Mouse (Mus musculus) midbrain, embryonic 16.5 days (tissue): Measurements from ENCODE around the gene Sparc. TPM values are rescaled to one million over a fixed set of nuclear protein-coding genes. Genes with fewer than 3 reads are reported as not detected.

Experiments used
- ATAC-seq: fragments of 200-750 bp; cut with Nextera tagmentation; 2 replicates; pipeline ENCODE4 v1.8.0; 2017; ENCODE audit warnings: moderate TSS enrichment
- H3K27ac ChIP-seq: fragments of 300-500 bp; sonication (generic); 2 replicates; pipeline ENCODE4 v1.5.1; 2014; ENCODE audit warnings: mild to moderate bottlenecking, low read length, mixed read lengths
- H3K27me3 ChIP-seq: fragments of 300-500 bp; sonication (generic); 2 replicates; pipeline ENCODE4 v1.6.1; 2014; ENCODE audit warnings: low read depth, low read length, mixed read lengths; ENCODE audit not compliant: control insufficient read depth, insufficient read depth
- H3K36me3 ChIP-seq: fragments of 300-500 bp; sonication (generic); 2 replicates; pipeline ENCODE4 v1.6.1; 2014; ENCODE audit warnings: mild to moderate bottlenecking, low read length, moderate library complexity, mixed read lengths; ENCODE audit not compliant: control insufficient read depth, insufficient read depth
- H3K4me1 ChIP-seq: fragments of 300-500 bp; sonication (generic); 2 replicates; pipeline ENCODE4 v1.6.1; 2014; ENCODE audit warnings: mild to moderate bottlenecking, low read length, mixed read lengths; ENCODE audit not compliant: control insufficient read depth, insufficient read depth
- H3K4me2 ChIP-seq: fragments of 300-500 bp; sonication (generic); 2 replicates; pipeline ENCODE4 v1.6.1; 2014; ENCODE audit warnings: mild to moderate bottlenecking, low read length, mixed read lengths
- H3K4me3 ChIP-seq: fragments of 300-500 bp; sonication (generic); 2 replicates; pipeline ENCODE4 v1.5.1; 2014; ENCODE audit warnings: low read depth, mild to moderate bottlenecking, low read length, moderate library complexity, mixed read lengths
- H3K9ac ChIP-seq: fragments of 300-500 bp; sonication (generic); 2 replicates; pipeline ENCODE4 v1.6.1; 2014; ENCODE audit warnings: low read depth, low read length, mixed read lengths
- H3K9me3 ChIP-seq: fragments of 300-500 bp; sonication (generic); replicated peaks from 2 replicates; pipeline ENCODE4 v1.6.1; 2014; ENCODE audit warnings: mild to moderate bottlenecking, low read length, mixed read lengths; ENCODE audit not compliant: control insufficient read depth, poor library complexity, severe bottlenecking
- WGBS: fragments of 180-500 bp; shearing (Covaris S2); extraction: QIAGEN DNeasy Blood & Tissue Kit; methylation state at CpG from one replicate; pipeline ENCODE4 v1.1.7; 2014; 5-methylcytosine and 5-hydroxymethylcytosine counted together
- polyA plus RNA-seq: library from polyadenylated mRNA; unstranded; fragments of >200 nt; fragmentation: Nextera tagmentation; extraction: Ambion mirVana; gene quantifications from 2 replicates; pipeline ENCODE4 v1.2.1, GENCODE M21; 2015

The Sparc gene
- polyA plus RNA-seq, 1 experiment from 2014 or later, result 452 TPM

DNA sequence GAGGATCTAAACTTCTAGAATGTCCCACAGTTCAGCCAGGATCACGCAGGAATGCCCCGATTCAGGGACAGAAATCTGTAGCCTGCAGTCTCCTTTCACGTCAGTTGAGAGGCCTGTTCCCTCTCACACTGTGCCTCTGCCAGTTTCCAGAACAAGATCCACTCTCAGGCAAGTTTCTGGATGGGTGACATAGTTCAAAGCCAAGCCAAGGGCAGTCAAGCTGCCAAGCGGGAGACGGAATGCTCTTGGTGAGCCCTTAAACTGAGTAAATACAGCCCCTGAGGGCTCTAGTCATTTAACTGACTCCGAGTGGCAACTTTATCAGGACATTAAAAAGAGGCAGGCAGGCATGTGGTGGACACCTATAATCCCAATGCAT lies 53.9 kb downstream of the Sparc start:
- Histone ChIP-seq H3K36me3 (no peaks in the 10 kb centered on the region), H3K4me3 (no peak overlapping the region), H3K4me1 (no peaks in the 10 kb centered on the region), H3K27me3 (no peaks in the 10 kb centered on the region), H3K4me2 (no peak overlapping the region), H3K9me3 (no peaks in the 10 kb centered on the region), H3K9ac (no peak overlapping the region), H3K27ac (no peak overlapping the region)
- ATAC-seq, result no peak
- WGBS, result 69% methylated on average over 6 of the region's 6 CpGs

GRCm38 (mm10) chr11:55368388-55369092 lies 54.4 kb downstream of the Sparc start:
- Histone ChIP-seq H3K36me3 (no peaks in the 10 kb centered on the region), H3K9ac (no peak overlapping the region), H3K9me3 (no peaks in the 10 kb centered on the region), H3K27ac (no peak overlapping the region), H3K4me2 (no peak overlapping the region), H3K27me3 (no peaks in the 10 kb centered on the region), H3K4me1 (no peaks in the 10 kb centered on the region), H3K4me3 (no peak overlapping the region)
- no peak for ATAC-seq
- 77% methylated on average over 4 of the region's 4 CpGs for WGBS

DNA sequence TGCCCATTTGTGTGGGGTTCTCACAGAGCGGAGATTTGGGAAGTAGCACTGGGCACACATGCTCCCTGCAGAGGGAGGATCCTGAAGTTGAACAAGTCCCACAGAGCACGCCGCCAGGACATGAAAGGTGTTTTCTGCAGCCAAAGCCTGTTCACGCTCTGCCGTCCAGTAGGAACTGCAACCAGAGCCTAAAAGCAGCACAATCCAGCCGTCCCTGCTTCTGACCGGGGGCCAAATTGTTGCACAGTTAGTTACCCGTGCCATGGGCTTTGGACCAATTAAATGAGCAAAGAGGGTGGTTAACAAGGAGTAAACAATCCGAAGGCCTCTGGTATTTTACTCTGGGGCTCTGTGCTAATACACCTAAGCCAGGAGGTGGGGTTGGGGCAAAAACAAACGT lies 55.2 kb downstream of the Sparc start:
- ATAC-seq, result no peak
- Histone ChIP-seq H3K27me3 (no peaks in the 10 kb centered on the region), H3K36me3 (no peaks in the 10 kb centered on the region), H3K9me3 (no peaks in the 10 kb centered on the region), H3K27ac (no peak overlapping the region), H3K4me2 (no peak overlapping the region), H3K9ac (no peak overlapping the region), H3K4me1 (no peaks in the 10 kb centered on the region), H3K4me3 (no peak overlapping the region)
- 77% methylated on average over 10 of the region's 10 CpGs for WGBS

GRCm38 (mm10) chr11:55365840-55366239 lies 57.1 kb downstream of the Sparc start:
- no peak overlapping the region for H3K27ac ChIP-seq
- no peak overlapping the region for H3K4me3 ChIP-seq
- no peaks in the 10 kb centered on the region for H3K27me3 ChIP-seq
- 80% methylated on average over 5 of the region's 5 CpGs for WGBS
- no peak overlapping the region for H3K9ac ChIP-seq
- ATAC-seq, result no peak
- H3K36me3 ChIP-seq, result no peaks in the 10 kb centered on the region
- H3K4me1 ChIP-seq, result no peaks in the 10 kb centered on the region
- H3K9me3 ChIP-seq, result no peaks in the 10 kb centered on the region
- H3K4me2 ChIP-seq, result no peak overlapping the region

GRCm38 (mm10) chr11:55365242-55365641 lies 57.7 kb downstream of the Sparc start:
- Histone ChIP-seq H3K9ac (no peak overlapping the region), H3K36me3 (no peaks in the 10 kb centered on the region), H3K4me3 (no peak overlapping the region), H3K4me1 (no peaks in the 10 kb centered on the region), H3K27me3 (no peaks in the 10 kb centered on the region), H3K4me2 (no peak overlapping the region), H3K9me3 (no peaks in the 10 kb centered on the region), H3K27ac (no peak overlapping the region)
- 57% methylated on average over 4 of the region's 4 CpGs for WGBS
- no peak for ATAC-seq

DNA sequence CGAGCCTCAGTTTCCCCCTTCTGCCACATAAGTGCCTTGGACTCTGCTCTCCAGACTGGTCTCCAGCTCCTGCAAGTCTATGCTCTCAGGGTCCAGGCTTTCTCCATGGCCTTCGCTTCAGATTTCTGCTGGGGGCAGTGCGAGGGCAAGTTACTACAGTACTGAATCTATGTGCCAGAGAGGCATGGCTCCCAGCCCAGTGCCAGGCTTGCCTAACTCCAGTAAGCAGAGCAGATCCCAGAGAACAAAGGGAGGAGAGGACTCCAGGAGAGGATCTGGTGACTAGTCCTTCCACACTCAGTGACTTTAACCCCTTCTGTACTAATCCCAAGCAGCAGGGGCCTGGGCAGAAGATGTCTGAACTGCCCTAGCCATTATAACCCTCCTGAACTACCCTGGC lies 58.3 kb downstream of the Sparc start:
- H3K9me3 ChIP-seq, result no peaks in the 10 kb centered on the region
- no peak overlapping the region for H3K4me2 ChIP-seq
- no peaks in the 10 kb centered on the region for H3K36me3 ChIP-seq
- no peaks in the 10 kb centered on the region for H3K27me3 ChIP-seq
- H3K4me3 ChIP-seq, result no peak overlapping the region
- H3K4me1 ChIP-seq, result no peaks in the 10 kb centered on the region
- no peak overlapping the region for H3K27ac ChIP-seq
- WGBS, result 82% methylated on average over 3 of the region's 3 CpGs
- ATAC-seq, result no peak
- no peak overlapping the region for H3K9ac ChIP-seq

DNA sequence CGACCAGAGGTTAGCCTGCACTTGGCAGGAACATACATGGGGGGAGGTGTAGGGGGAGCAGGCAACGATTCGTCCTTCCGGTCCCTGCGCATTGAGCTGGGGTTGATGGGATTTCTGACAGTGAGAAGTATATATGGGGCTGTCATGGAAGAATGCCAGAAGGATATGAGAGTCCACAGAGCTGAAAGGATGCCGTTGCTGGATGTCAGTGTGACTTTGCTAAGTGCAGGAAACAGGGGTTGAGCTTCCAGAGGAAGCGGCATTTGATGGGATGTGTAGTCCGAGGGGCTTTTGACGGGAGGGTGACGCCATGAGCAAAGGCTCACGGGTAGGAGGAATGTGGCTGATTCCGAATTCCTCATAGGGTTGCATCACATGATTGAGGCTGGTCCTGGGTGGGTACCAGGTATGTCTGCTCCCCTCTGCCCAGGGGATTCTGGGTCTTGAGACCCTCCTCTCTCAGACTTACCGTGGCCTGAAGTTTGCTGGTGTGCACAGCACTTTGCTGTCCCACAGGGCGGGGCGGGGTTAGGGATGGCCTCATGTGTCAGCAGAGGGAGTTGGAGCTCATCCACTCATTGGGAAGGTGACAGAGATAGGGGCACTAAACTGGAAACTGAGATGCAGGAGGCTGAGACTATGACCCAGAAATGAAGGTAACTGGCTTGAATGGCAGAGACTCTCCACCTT lies 64.7 kb downstream of the Sparc start:
- Histone ChIP-seq H3K9ac (no peak overlapping the region), H3K27me3 (no peaks in the 10 kb centered on the region), H3K4me2 (no peak overlapping the region), H3K4me3 (no peak overlapping the region), H3K4me1 (no peaks in the 10 kb centered on the region), H3K27ac (no peak overlapping the region), H3K9me3 (no peaks in the 10 kb centered on the region), H3K36me3 (no peaks in the 10 kb centered on the region)
- 84% methylated on average over 15 of the region's 15 CpGs for WGBS
- ATAC-seq, result no peak

- H3K4me3 ChIP-seq, result no peak overlapping the region
- H3K27ac ChIP-seq, result no peak overlapping the region
- H3K9me3 ChIP-seq, result no peaks in the 10 kb centered on the region
- no peak for ATAC-seq
- 95% methylated on average over 2 of the region's 2 CpGs for WGBS
- H3K27me3 ChIP-seq, result no peaks in the 10 kb centered on the region
- H3K9ac ChIP-seq, result no peak overlapping the region
- H3K4me1 ChIP-seq, result no peaks in the 10 kb centered on the region
- no peak overlapping the region for H3K4me2 ChIP-seq
- H3K36me3 ChIP-seq, result no peaks in the 10 kb centered on the region
Measured at GRCm38 (mm10) chr11:55356846-55357245, 66.1 kb downstream of the Sparc start.
